Mouse (Mus musculus) hindbrain, embryonic 14.5 days (tissue): Measurements from ENCODE around the gene Gadd45gip1. TPM values are rescaled to one million over a fixed set of nuclear protein-coding genes. Genes with fewer than 3 reads are reported as not detected.
A peak's percentile ranks its signal among the peaks of the same experiment; 100 is the strongest.
"Not testable (repeated sequence)": the region's sequence is repeated elsewhere in the genome, so short reads cannot be mapped to it uniquely, and the experiment has no call there.

Source experiments
- ATAC-seq: fragments of 200-750 bp; cut with Nextera tagmentation; 2 replicates; pipeline ENCODE4 v1.8.0; 2017; ENCODE audit warnings: moderate number of reproducible peaks, mild to moderate bottlenecking, moderate TSS enrichment, moderate library complexity; ENCODE audit not compliant: low FRiP score
- DNase-seq: peaks from one replicate; pipeline ENCODE4 v3.0.0-alpha.2; 2015; ENCODE audit warnings: low spot score
- H3K27ac ChIP-seq: fragments of 300-500 bp; sonication (generic); 2 replicates; pipeline ENCODE4 v1.5.1; 2014; ENCODE audit warnings: mild to moderate bottlenecking, moderate library complexity
- H3K27me3 ChIP-seq: fragments of 300-500 bp; sonication (generic); 2 replicates; pipeline ENCODE4 v1.6.1; 2014; ENCODE audit warnings: mild to moderate bottlenecking, low read length, mixed read lengths; ENCODE audit not compliant: control insufficient read depth, insufficient read depth
- H3K36me3 ChIP-seq: fragments of 300-500 bp; sonication (generic); replicated peaks from 2 replicates; pipeline ENCODE4 v1.6.1; 2014; ENCODE audit not compliant: control insufficient read depth, insufficient read depth
- H3K4me1 ChIP-seq: fragments of 300-500 bp; sonication (generic); replicated peaks from 2 replicates; pipeline ENCODE4 v1.6.1; 2014; ENCODE audit warnings: antibody characterized with exemption, low read length, mixed read lengths; ENCODE audit not compliant: control insufficient read depth, insufficient read depth
- H3K4me2 ChIP-seq: fragments of 300-500 bp; sonication (generic); replicated peaks from 2 replicates; pipeline ENCODE4 v1.6.1; 2014; ENCODE audit warnings: mild to moderate bottlenecking, moderate library complexity
- H3K4me3 ChIP-seq: fragments of 300-500 bp; sonication (generic); replicated peaks from 2 replicates; pipeline ENCODE4 v1.5.1; 2014; ENCODE audit warnings: mild to moderate bottlenecking, low read length
- H3K9ac ChIP-seq: fragments of 300-500 bp; sonication (generic); 2 replicates; pipeline ENCODE4 v1.6.1; 2014
- H3K9me3 ChIP-seq: fragments of 300-500 bp; sonication (generic); 2 replicates; pipeline ENCODE4 v1.6.1; 2016; ENCODE audit warnings: low read length; ENCODE audit not compliant: control insufficient read depth
- WGBS: fragments of 180-500 bp; shearing (Covaris S2); extraction: QIAGEN DNeasy Blood & Tissue Kit; methylation state at CpG from one replicate; pipeline ENCODE4 v1.1.7; 2014; 5-methylcytosine and 5-hydroxymethylcytosine counted together
- polyA plus RNA-seq: library from polyadenylated mRNA; unstranded; fragments of >200 nt; fragmentation: Nextera tagmentation; extraction: Ambion mirVana; gene quantifications from 2 replicates; pipeline ENCODE4 v1.2.1, GENCODE M21; 2014

Gadd45gip1 gene
- polyA plus RNA-seq, 1 experiment from 2014 or later = 37.4 TPM

DNA sequence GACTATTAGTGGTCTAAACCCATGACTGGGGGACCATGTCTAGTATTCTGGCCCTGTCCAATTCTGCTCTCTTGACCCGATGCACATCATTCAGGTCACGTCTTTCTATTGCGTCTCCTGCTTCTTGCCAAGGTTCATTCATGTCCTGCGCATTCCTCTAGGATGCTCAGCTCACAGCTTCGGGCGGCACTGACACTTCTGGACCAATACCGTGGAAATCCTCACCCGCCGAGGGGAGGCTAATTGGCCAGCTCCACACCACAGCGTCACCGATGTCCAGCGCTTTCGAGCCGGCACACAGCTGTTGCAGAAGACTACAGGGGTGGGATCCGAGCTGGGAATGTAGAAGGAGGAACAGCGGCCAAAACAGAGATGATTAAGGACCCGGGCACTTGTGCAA lies 15.2 kb upstream of the Gadd45gip1 start:
- Histone ChIP-seq H3K4me1 (peaks cover 10% of the 10 kb centered on the region), H3K9me3 (no peaks in the 10 kb centered on the region), H3K36me3 (no peaks in the 10 kb centered on the region), H3K4me3 (no peak overlapping the region), H3K9ac (no peak overlapping the region), H3K4me2 (no peak overlapping the region), H3K27ac (no peak overlapping the region), H3K27me3 (peaks cover 9% of the 10 kb centered on the region)
- WGBS = 76% methylated on average over 17 of the region's 17 CpGs
- ATAC-seq = no peak
- DNase-seq = no peak

- H3K9ac ChIP-seq = peak within 1 kb of the TSS; percentile 32; the same call in 1 of the 2 replicates
- 21% methylated on average over 3 of the region's 3 CpGs for WGBS
- no peak for ATAC-seq
Observed at GRCm38 (mm10) chr8:84822723-84823122, 8.6 kb upstream of the Gadd45gip1 start, which contains the start of gene Dand5. TSS of gene Dand5 (minus strand) at chr8:84822823.

GRCm38 (mm10) chr8:84823653-84824052 lies 7.7 kb upstream of the Gadd45gip1 start:
- H3K9me3 ChIP-seq = no peaks in the 10 kb centered on the region
- H3K4me3 ChIP-seq = peak overlapping the region; percentile 17
- 0 out of 2 replicates have a peak, but pooled peaks cover 3% of the 10 kb centered on the region for H3K4me1 ChIP-seq
- peak; percentile 91 for ATAC-seq
- H3K27ac ChIP-seq = no peak overlapping the region
- peak overlapping the region; percentile 32; the same call in 1 of the 2 replicates for H3K9ac ChIP-seq
- peak; percentile 88 for DNase-seq
- under 1% methylated on average over 18 of the region's 18 CpGs for WGBS
- H3K4me2 ChIP-seq = peak overlapping the region; percentile 46
- H3K27me3 ChIP-seq = 0 out of 2 replicates have a peak, but pooled peaks cover 4% of the 10 kb centered on the region
- no peaks in the 10 kb centered on the region for H3K36me3 ChIP-seq

More at GRCm38 (mm10) chr8:84822723-84823122, 8.6 kb upstream of the Gadd45gip1 start, which contains the start of gene Dand5:
- DNase-seq = no peak
- H3K27me3 ChIP-seq = 0 out of 2 replicates have a peak, but pooled peaks cover 4% of the 10 kb centered on the region
- no peaks in the 10 kb centered on the region for H3K36me3 ChIP-seq
- peak within 1 kb of the TSS; percentile 17 for H3K4me3 ChIP-seq
- peak within 1 kb of the TSS; percentile 46 for H3K4me2 ChIP-seq
- no peaks in the 10 kb centered on the region for H3K9me3 ChIP-seq
- no peak within 1 kb of the TSS for H3K27ac ChIP-seq
- H3K4me1 ChIP-seq = 0 out of 2 replicates have a peak, but pooled peaks cover 3% of the 10 kb centered on the region

DNA sequence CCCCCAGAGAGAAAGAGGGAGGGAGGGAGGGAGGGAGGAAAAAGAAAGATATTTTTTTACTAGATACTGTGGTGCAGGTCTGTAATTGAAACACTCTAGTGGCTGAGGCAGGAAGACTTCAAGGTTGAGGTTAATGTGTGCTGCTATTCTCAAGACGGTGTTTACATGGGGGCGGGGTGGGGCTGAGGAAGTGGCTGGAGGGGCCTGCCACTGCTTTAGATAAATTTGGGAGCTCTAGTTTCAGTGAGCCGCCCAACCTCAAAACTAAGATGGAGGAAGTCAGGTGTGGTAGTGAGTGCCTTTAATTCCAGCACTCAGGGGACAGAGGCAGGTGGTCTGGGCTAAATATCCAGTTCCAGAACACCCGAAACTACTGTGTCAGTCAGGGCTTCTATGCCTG lies 5.7 kb upstream of the Gadd45gip1 start:
- Histone ChIP-seq H3K36me3 (no peaks in the 10 kb centered on the region), H3K4me2 (no peak overlapping the region), H3K4me3 (no peak overlapping the region), H3K4me1 (0 out of 2 replicates have a peak, but pooled peaks cover 3% of the 10 kb centered on the region), H3K9ac (no peak overlapping the region), H3K9me3 (no peaks in the 10 kb centered on the region), H3K27me3 (0 out of 2 replicates have a peak, but pooled peaks cover 4% of the 10 kb centered on the region), H3K27ac (no peak overlapping the region)
- no peak for DNase-seq
- ATAC-seq = no peak
- 79% methylated on average over 4 of the region's 4 CpGs for WGBS

DNA sequence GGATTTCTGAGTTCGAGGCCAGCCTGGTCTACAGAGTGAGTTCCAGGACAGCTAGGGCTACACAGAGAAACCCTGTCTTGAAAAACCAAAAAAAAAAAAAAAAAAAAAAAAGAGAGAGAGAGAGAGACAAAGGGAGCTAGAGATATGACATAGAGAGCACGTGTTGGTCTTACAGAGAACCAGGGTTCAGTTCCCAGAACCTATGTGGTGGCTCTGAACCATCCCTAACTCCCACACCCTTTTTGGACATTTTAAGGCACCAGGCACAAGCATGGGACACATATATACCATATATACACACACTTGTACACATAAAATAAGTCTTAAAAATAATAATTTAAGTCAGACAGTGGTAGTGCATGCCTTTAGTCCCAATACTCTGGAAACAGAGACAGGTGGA lies 4.8 kb upstream of the Gadd45gip1 start:
- H3K4me2 ChIP-seq, H3K9ac ChIP-seq, H3K4me3 ChIP-seq, H3K27me3 ChIP-seq, H3K9me3 ChIP-seq, H3K36me3 ChIP-seq, H3K27ac ChIP-seq, ATAC-seq, H3K4me1 ChIP-seq, DNase-seq: not testable (repeated sequence)
- 82% methylated on average over 2 of the region's 2 CpGs for WGBS

DNA sequence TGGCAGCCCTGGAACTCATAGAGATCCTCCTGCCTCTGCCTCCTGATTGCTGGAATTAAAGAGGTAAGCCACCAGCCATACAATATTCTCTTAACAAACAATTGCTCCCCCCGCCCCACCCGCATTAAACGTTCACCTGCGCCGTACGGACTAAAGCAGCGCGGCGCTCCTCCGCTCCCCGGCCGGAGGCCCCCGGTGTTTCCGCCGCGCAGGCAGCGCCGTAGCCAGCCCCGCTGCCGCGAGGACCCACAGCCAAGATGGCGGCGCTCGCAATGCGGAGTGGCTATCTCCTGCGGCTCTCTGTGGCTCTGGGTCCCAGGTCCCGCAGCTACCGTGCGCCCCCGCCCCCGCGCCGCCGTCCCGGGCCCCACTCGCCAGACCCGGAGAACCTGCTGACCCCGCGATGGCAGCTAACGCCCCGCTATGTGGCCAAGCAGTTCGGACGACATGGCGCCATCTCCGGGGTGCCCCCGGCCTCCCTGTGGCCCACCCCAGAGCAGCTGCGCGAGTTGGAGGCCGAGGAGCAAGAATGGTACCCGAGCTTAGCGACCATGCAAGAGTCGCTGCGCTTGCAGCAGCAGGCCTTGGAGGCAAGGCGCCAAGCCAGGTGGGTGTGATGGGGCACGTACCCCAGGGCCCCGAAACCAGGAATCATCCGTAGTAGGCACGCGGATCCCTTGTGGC lies 854 bp downstream of the Gadd45gip1 start:
- Histone ChIP-seq H3K36me3 (peaks cover 35% of the 10 kb centered on the region), H3K4me1 (peaks cover 11% of the 10 kb centered on the region), H3K9me3 (no peaks in the 10 kb centered on the region), H3K27ac (peak overlapping the region; percentile 96), H3K4me2 (peak overlapping the region; percentile 59), H3K27me3 (no peaks in the 10 kb centered on the region), H3K4me3 (peak overlapping the region; percentile 85), H3K9ac (peak overlapping the region; percentile 91)
- ATAC-seq (peak; percentile 77), DNase-seq (peak; percentile 87)
- 1% methylated on average over 57 of the region's 59 CpGs for WGBS

GRCm38 (mm10) chr8:84832759-84833742 lies 1.7 kb downstream of the Gadd45gip1 start:
- WGBS = 70% methylated on average over 10 of the region's 10 CpGs
- H3K4me3 ChIP-seq = peak overlapping the region; percentile 85
- peak overlapping the region; percentile 59 for H3K4me2 ChIP-seq
- H3K27me3 ChIP-seq = no peaks in the 10 kb centered on the region
- ATAC-seq (no peak), DNase-seq (no peak)
- peak overlapping the region; percentile 91 for H3K9ac ChIP-seq
- H3K9me3 ChIP-seq = no peaks in the 10 kb centered on the region
- H3K36me3 ChIP-seq = peaks cover 44% of the 10 kb centered on the region
- H3K27ac ChIP-seq = peak overlapping the region; percentile 96
- H3K4me1 ChIP-seq = peaks cover 11% of the 10 kb centered on the region

- no peak overlapping the region for H3K9ac ChIP-seq
- ATAC-seq (0 out of 2 replicates have a peak, but pooled peaks have one; percentile 39), DNase-seq (no peak)
- 88% methylated on average over 19 of the region's 19 CpGs for WGBS
- peak overlapping the region; percentile 76 for H3K27ac ChIP-seq
- H3K4me3 ChIP-seq = no peak overlapping the region
- H3K9me3 ChIP-seq = no peaks in the 10 kb centered on the region
- H3K4me1 ChIP-seq = peaks cover 12% of the 10 kb centered on the region
- H3K4me2 ChIP-seq = no peak overlapping the region
- no peaks in the 10 kb centered on the region for H3K27me3 ChIP-seq
- peaks cover 56% of the 10 kb centered on the region for H3K36me3 ChIP-seq
Observed at GRCm38 (mm10) chr8:84834002-84834865, 2.9 kb downstream of the Gadd45gip1 start.
